In the genomic region with DNA sequence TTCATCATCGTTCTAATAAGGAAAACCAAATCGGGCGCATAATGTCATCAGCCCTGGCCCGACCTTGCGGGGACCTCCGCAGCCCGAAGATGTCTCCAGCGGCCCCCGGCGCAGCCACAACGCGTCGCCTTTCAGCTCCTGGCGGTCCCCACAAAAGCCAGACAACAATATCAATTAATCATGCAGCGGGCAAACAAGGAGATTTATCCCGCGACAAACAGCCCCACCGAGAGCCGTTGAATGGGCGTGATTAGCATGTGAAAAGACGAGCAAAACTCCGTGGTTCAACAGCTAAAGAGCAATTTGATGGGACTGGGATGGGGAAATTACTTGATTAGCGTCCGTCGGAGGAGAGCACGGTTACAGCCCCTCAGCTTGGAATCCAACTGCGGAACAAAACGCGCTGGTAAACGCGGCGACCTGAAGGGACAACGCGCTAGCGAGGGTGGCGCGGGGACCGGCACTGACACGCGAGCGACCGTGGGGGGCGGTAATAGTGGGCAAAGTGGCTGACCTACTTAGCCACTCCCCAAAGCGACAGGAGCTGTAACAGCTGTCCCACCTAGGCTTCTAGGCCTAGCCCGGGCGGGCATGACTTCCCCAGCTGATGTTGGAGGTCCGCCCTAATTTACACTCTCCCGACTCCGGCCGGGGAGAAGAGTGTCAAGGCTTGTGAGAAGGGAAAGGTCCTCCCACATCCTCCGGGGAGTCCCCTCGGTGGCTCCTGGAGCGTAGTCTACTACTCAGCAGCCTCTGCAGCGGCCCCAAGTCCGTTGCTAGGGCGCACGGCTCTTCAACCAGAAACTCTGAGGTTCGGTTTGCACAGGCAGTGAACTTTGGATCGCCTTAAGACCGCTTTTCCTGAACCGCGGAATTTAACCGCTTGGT, we compare ENCODE assay signal across 9 mouse cellular contexts. TPM values are rescaled to one million over a fixed set of nuclear protein-coding genes. Genes with fewer than 3 reads are reported as not detected.
DNase-seq lines count a peak whose midpoint lies in the region; ATAC-seq and TF ChIP-seq lines count a peak whose summit lies in the region.
"Had no signal": no experiment of that assay in that cellular context is flagged by ENCODE, and none has a peak within 500 bp of the region (broad histone marks: within the 10 kb centered on the region; RNA-seq: fewer than 3 reads in every experiment).

No protein-coding gene starts in this region.

- H3K27ac ChIP-seq in lung, embryonic 14.5 days (ENCODE audit: low read depth), result no peak overlapping the region
- H3K27ac ChIP-seq: macrophage had no signal

- TF ChIP-seq CTCF in lung, embryonic 14.5 days (IDR thresholded peaks at IDR 0.05; ENCODE audit: low read depth), result no peak

- no peaks in the 10 kb centered on the region for H3K9me3 ChIP-seq in lung, embryonic 14.5 days (ENCODE audit: low read depth, low read length)

- peaks cover 91% of the 10 kb centered on the region for H3K27me3 ChIP-seq in lung, embryonic 14.5 days (ENCODE audit: insufficient read depth, low read length)

- WGBS in lung, embryonic 14.5 days, result 1% methylated on average over 63 of the region's 63 CpGs

- peak overlapping the region; percentile 20 for H3K4me3 ChIP-seq in lung, embryonic 14.5 days (ENCODE audit: low read depth, low read length)

- peak; percentile 44; the same call in 1 of the 2 replicates for ATAC-seq in lung, embryonic 14.5 days (ENCODE audit: insufficient read depth)
- peak; percentile 30 to 50 for ATAC-seq in hematopoietic stem cell, adult 5-6 weeks (replicated peaks in 1 of 2; ENCODE audit: insufficient read depth in 1 of 2, low FRiP score in 2 of 2, low TSS enrichment in 1 of 2, low read depth in 1 of 2, poor library complexity in 2 of 2, severe bottlenecking in 2 of 2)
- ATAC-seq in erythroid progenitor cell, adult 5-6 weeks (replicated peaks; ENCODE audit: low FRiP score, poor library complexity, severe bottlenecking), result no peak

- peak; percentile 46 for DNase-seq in lung, embryonic 14.5 days
- DNase-seq in lung, adult 18-20 months, result no peak
- DNase-seq in embryo, embryonic 9.5 days (ENCODE audit: extremely low spot score), result peak; percentile 77
- peak; percentile 38 to 60 for DNase-seq in kidney, postnatal 4 days
- peak; percentile 82 for DNase-seq in neural tube, embryonic 10.5 days (ENCODE audit: extremely low spot score, low spot score)
- no peak for DNase-seq in spleen, postnatal 4 days (ENCODE audit: low spot score in 2 of 2)

- peak overlapping the region; percentile 44 for H3K4me2 ChIP-seq in lung, embryonic 14.5 days

- H3K9ac ChIP-seq in lung, embryonic 14.5 days, result no peak overlapping the region

- H3K36me3 ChIP-seq in lung, embryonic 14.5 days (ENCODE audit: insufficient read depth), result no peaks in the 10 kb centered on the region

- H3K4me1 ChIP-seq in lung, embryonic 14.5 days (ENCODE audit: insufficient read depth), result peaks cover 3% of the 10 kb centered on the region; the same call in 1 of the 2 replicates

RNA-seq across cellular contexts. Expression of gene Kiz, which starts 21.1 kb away (rescaled TPM):
- 30.8 and 31.6 TPM in 2 replicates for polyA plus RNA-seq in lung, embryonic 14.5 days (2014; fragmentation: Nextera tagmentation; extraction: Ambion mirVana)
- total RNA-seq in hematopoietic stem cell, adult 5-6 weeks (2017), result 43.7 and 53.2 TPM in 2 replicates
- total RNA-seq in erythroid progenitor cell, adult 5-6 weeks (2015; ENCODE audit: low replicate concordance), result 28.1 and 32.4 TPM in 2 replicates
- 25.7 and 41.7 TPM in 2 replicates for total RNA-seq in erythroid progenitor cell, adult 5-6 weeks (2017; ENCODE audit: low replicate concordance)

Comparison
In these comparisons a context has a peak if more than half of its experiments do, and no peak if none do; other contexts are left out.
1. DNase-seq: peak in lung, embryonic 14.5 days (single experiment), embryo, embryonic 9.5 days (single experiment), kidney, postnatal 4 days (2 of 2) and neural tube, embryonic 10.5 days (single experiment); none in lung, adult 18-20 months (0 of 2) and spleen, postnatal 4 days (0 of 2).